Mouse (Mus musculus): ENCODE measurements at regions not wholly inside any gene's neighbourhood (a gene's known extent, or its start where the extent isn't known, plus 50 kb on each side); places are given as distances from the start of the nearest gene placed in this dataset.

GRCm38 (mm10) chr14:85480216-85480615 lies 1036.9 kb downstream of the Pcdh17 start:
- no peak for DNase-seq (ENCODE audit: low spot score)

GRCm38 (mm10) chr14:85507419-85508170 lies 1064.2 kb downstream of the Pcdh17 start:
- peak; percentile 50 for DNase-seq (ENCODE audit: low spot score)

GRCm38 (mm10) chr14:85508527-85508926 lies 1065.2 kb downstream of the Pcdh17 start:
- peak; percentile 73 for DNase-seq (ENCODE audit: low spot score)
